29 mouse cellular contexts compared by ENCODE assay signal in genomic region chr9:3038161-3038560, GRCm38 (mm10). TPM values are rescaled to one million over a fixed set of nuclear protein-coding genes. Genes with fewer than 3 reads are reported as not detected.
DNase-seq lines count a peak whose midpoint lies in the region; ATAC-seq and TF ChIP-seq lines count a peak whose summit lies in the region.
"Not testable (repeated sequence)": the region's sequence is repeated elsewhere in the genome, so short reads cannot be mapped to it uniquely, and the experiment has no call there.
"Had no signal": no experiment of that assay in that cellular context is flagged by ENCODE, and none has a peak within 500 bp of the region (broad histone marks: within the 10 kb centered on the region; RNA-seq: fewer than 3 reads in every experiment).

No protein-coding gene starts in this region.

- not testable (repeated sequence) for TF ChIP-seq RAD21 in MEL (IDR thresholded peaks at IDR 0.05; ENCODE audit: low read depth, low read length)

- not testable (repeated sequence) for TF ChIP-seq EP300 in MEL (IDR thresholded peaks at IDR 0.05; ENCODE audit: low read depth in 1 of 2, low read length in 2 of 2)

- H3K79me2 ChIP-seq in MEL (ENCODE audit: control insufficient read depth, insufficient read depth, low read length, poor library complexity): not testable (repeated sequence)

- not testable (repeated sequence) for H3K4me3 ChIP-seq in MEL (ENCODE audit: control insufficient read depth in 1 of 2, insufficient read depth in 1 of 2, low read depth in 2 of 2, low read length in 2 of 2); forebrain, postnatal 0 days (ENCODE audit: low read depth, low read length)

- not testable (repeated sequence) for H3K27me3 ChIP-seq in MEL (ENCODE audit: control insufficient read depth in 1 of 2, insufficient read depth in 2 of 2, low read length in 2 of 2); forebrain, postnatal 0 days (ENCODE audit: insufficient read depth, low read length); splenic B cell, adult 2 months (ENCODE audit: control insufficient read depth, insufficient read depth, low read length, poor library complexity, severe bottlenecking)

- not testable (repeated sequence) for H3K9ac ChIP-seq in MEL (ENCODE audit: control insufficient read depth, low read depth, low read length, poor library complexity, severe bottlenecking); forebrain, postnatal 0 days

- not testable (repeated sequence) for ATAC-seq in forebrain, postnatal 0 days

- not testable (repeated sequence) for H3K36me3 ChIP-seq in MEL (ENCODE audit: control insufficient read depth in 1 of 2, insufficient read depth in 2 of 2, low read length in 2 of 2); forebrain, postnatal 0 days (ENCODE audit: insufficient read depth); splenic B cell, adult 2 months (ENCODE audit: control insufficient read depth, insufficient read depth, low read length, poor library complexity, severe bottlenecking)

- DNase-seq in 3T3-L1 (ENCODE audit: low read depth, low spot score) (peak; percentile 18), MEL (ENCODE audit: low read depth, low spot score) (peak; percentile 49), ZHBTc4 (ENCODE audit: low read depth, low spot score) (peak; percentile 13)
- DNase-seq in embryo, embryonic 10.5 days (ENCODE audit: low spot score): peak; percentile 10
- DNase-seq in forebrain, postnatal 0 days: peak; percentile 1
- peak; percentile 40 for DNase-seq in induced T-regulatory cell, adult 2 months (ENCODE audit: low read depth)
- DNase-seq in naive thymus-derived CD4-positive, alpha-beta T cell, adult 2 months (ENCODE audit: low read depth): peak; percentile 31
- peak; percentile 28 for DNase-seq in splenic B cell, adult 2 months (ENCODE audit: low read depth, low spot score)

- WGBS in forebrain, postnatal 0 days: 65% methylated on average over 4 of the region's 4 CpGs

- not testable (repeated sequence) for TF ChIP-seq POLR2A in MEL (IDR thresholded peaks at IDR 0.05; ENCODE audit: control insufficient read depth in 1 of 2, insufficient read depth in 1 of 2, low read depth in 1 of 2, low read length in 2 of 2, poor library complexity in 1 of 2)

- not testable (repeated sequence) for TF ChIP-seq CTCF in MEL (IDR thresholded peaks at IDR 0.05 in 2 of 3, conservative IDR thresholded peaks at IDR 0.05 in 1 of 3; ENCODE audit: control insufficient read depth in 1 of 3, insufficient read depth in 1 of 3, low read depth in 2 of 3, low read length in 3 of 3, poor library complexity in 1 of 3, severe bottlenecking in 1 of 3); forebrain, postnatal 0 days (IDR thresholded peaks at IDR 0.05; ENCODE audit: low read depth)

- H3K4me2 ChIP-seq in forebrain, postnatal 0 days (ENCODE audit: low read depth): not testable (repeated sequence)

- not testable (repeated sequence) for H3K9me3 ChIP-seq in MEL (replicated peaks; ENCODE audit: insufficient read depth, low read length); forebrain, postnatal 0 days (ENCODE audit: low read length)

- H3K4me1 ChIP-seq in MEL (ENCODE audit: control insufficient read depth in 1 of 2, insufficient read depth in 2 of 2, low read length in 2 of 2); forebrain, postnatal 0 days (ENCODE audit: insufficient read depth): not testable (repeated sequence)

- H3K27ac ChIP-seq in MEL (ENCODE audit: control insufficient read depth, low read depth, low read length); forebrain, postnatal 0 days (ENCODE audit: low read depth, low read length): not testable (repeated sequence)

RNA-seq across cellular contexts. Expression of gene Gm10715, which starts 1.5 kb away (rescaled TPM):
- not detected in 2 replicates for total RNA-seq in MEL (2012; rRNA removed)
- not detected for polyA plus RNA-seq in MEL (2012; ENCODE audit: insufficient read depth in 1 of 2, insufficient read length in 2 of 2, low read depth in 1 of 2, low replicate concordance in 2 of 2, missing spikeins in 1 of 2)
- total RNA-seq in forebrain, postnatal 0 days (2014; rRNA removed): not detected in 2 replicates
- polyA plus RNA-seq in forebrain, postnatal 0 days (2015; fragmentation: Nextera tagmentation; extraction: Ambion mirVana): not detected in 2 replicates
- total RNA-seq: adrenal gland, postnatal 25 days; gastrocnemius, adult 8-10 months; heart, postnatal 14 days; layer of hippocampus, postnatal 10 days; left cerebral cortex, adult 8-10 months; midbrain, postnatal 0 days had no signal
- polyA plus RNA-seq: C2C12; embryonic facial prominence, embryonic 15.5 days; forebrain, embryonic 11.5 days; frontal cortex, adult 2 months; G1E; heart, embryonic 12.5 days; hindbrain, embryonic 14.5 days; intestine, postnatal 0 days; kidney, embryonic 15.5 days; limb, embryonic 10.5 days; liver, embryonic 11.5 days; lung, adult 2 months; midbrain, postnatal 0 days; neural tube, embryonic 11.5 days; stomach, embryonic 14.5 days had no signal

RNA-seq across cellular contexts. Expression of gene Gm17535, which starts 3.8 kb away (rescaled TPM):
- total RNA-seq in MEL (2012; rRNA removed): not detected in 2 replicates
- polyA plus RNA-seq in MEL (2012; ENCODE audit: insufficient read depth in 1 of 2, insufficient read length in 2 of 2, low read depth in 1 of 2, low replicate concordance in 2 of 2, missing spikeins in 1 of 2): not detected
- total RNA-seq in forebrain, postnatal 0 days (2014; rRNA removed): not detected in 2 replicates
- polyA plus RNA-seq in forebrain, postnatal 0 days (2015; fragmentation: Nextera tagmentation; extraction: Ambion mirVana): not detected in 2 replicates
- total RNA-seq: adrenal gland, postnatal 25 days; common myeloid progenitor, adult 5-6 weeks; gastrocnemius, adult 8-10 months; heart, postnatal 14 days; layer of hippocampus, postnatal 10 days; left cerebral cortex, adult 8-10 months; midbrain, postnatal 0 days had no signal
- polyA plus RNA-seq: C2C12; embryonic facial prominence, embryonic 15.5 days; forebrain, embryonic 11.5 days; frontal cortex, adult 2 months; heart, embryonic 12.5 days; hindbrain, embryonic 14.5 days; intestine, postnatal 0 days; kidney, embryonic 15.5 days; limb, embryonic 10.5 days; liver, embryonic 11.5 days; lung, adult 2 months; midbrain, postnatal 0 days; neural tube, embryonic 11.5 days; stomach, embryonic 14.5 days had no signal

RNA-seq across cellular contexts. Expression of gene Gm10717, which starts 12.9 kb away (rescaled TPM):
- 0.19 and 0.46 TPM in 2 replicates for total RNA-seq in MEL (2012; rRNA removed)
- under 1 TPM in 1 of 2 experiments, not detected in 1; 0.33 TPM for polyA plus RNA-seq in MEL (2012; ENCODE audit: insufficient read depth in 1 of 2, insufficient read length in 2 of 2, low read depth in 1 of 2, low replicate concordance in 2 of 2, missing spikeins in 1 of 2)
- total RNA-seq in forebrain, postnatal 0 days (2014; rRNA removed): not detected in 2 replicates
- polyA plus RNA-seq in forebrain, postnatal 0 days (2015; fragmentation: Nextera tagmentation; extraction: Ambion mirVana): 0.36 TPM in 1 of 2 replicates, not detected in the other
- total RNA-seq: gastrocnemius, adult 8-10 months; heart, postnatal 14 days; layer of hippocampus, postnatal 10 days; midbrain, postnatal 0 days had no signal
- polyA plus RNA-seq: C2C12; embryonic facial prominence, embryonic 15.5 days; forebrain, embryonic 11.5 days; frontal cortex, adult 2 months; limb, embryonic 10.5 days; liver, embryonic 11.5 days; lung, adult 2 months had no signal

RNA-seq across cellular contexts. Expression of gene Gm10718, which starts 14.8 kb away (rescaled TPM):
- 2.3 and 2.6 TPM in 2 replicates for total RNA-seq in MEL (2012; rRNA removed)
- polyA plus RNA-seq in MEL (2012; ENCODE audit: insufficient read depth in 1 of 2, insufficient read length in 2 of 2, low read depth in 1 of 2, low replicate concordance in 2 of 2, missing spikeins in 1 of 2): not detected
- total RNA-seq in forebrain, postnatal 0 days (2014; rRNA removed): not detected in 2 replicates
- polyA plus RNA-seq in forebrain, postnatal 0 days (2015; fragmentation: Nextera tagmentation; extraction: Ambion mirVana): not detected in 2 replicates
- total RNA-seq: midbrain, postnatal 0 days had no signal
- polyA plus RNA-seq: C2C12; heart, embryonic 12.5 days; limb, embryonic 10.5 days; liver, embryonic 11.5 days; lung, adult 2 months had no signal

RNA-seq across cellular contexts. Expression of gene Gm10719, which starts 21.0 kb away (rescaled TPM):
- total RNA-seq in MEL (2012; rRNA removed): 2.1 and 2.4 TPM in 2 replicates
- under 1 TPM in 1 of 2 experiments, not detected in 1; 0.18 TPM for polyA plus RNA-seq in MEL (2012; ENCODE audit: insufficient read depth in 1 of 2, insufficient read length in 2 of 2, low read depth in 1 of 2, low replicate concordance in 2 of 2, missing spikeins in 1 of 2)
- 0.52 and 0.62 TPM in 2 replicates for total RNA-seq in forebrain, postnatal 0 days (2014; rRNA removed)
- 0.25 TPM in 1 of 2 replicates, not detected in the other for polyA plus RNA-seq in forebrain, postnatal 0 days (2015; fragmentation: Nextera tagmentation; extraction: Ambion mirVana)
- total RNA-seq: common myeloid progenitor, adult 5-6 weeks; heart, postnatal 14 days had no signal
- polyA plus RNA-seq: C2C12; embryonic facial prominence, embryonic 15.5 days; forebrain, embryonic 11.5 days; frontal cortex, adult 2 months; intestine, postnatal 0 days; kidney, embryonic 15.5 days; limb, embryonic 10.5 days; liver, embryonic 11.5 days; lung, adult 2 months; neural tube, embryonic 11.5 days had no signal
